Mouse (Mus musculus): ENCODE results near the gene B3galt5. TPM values are rescaled to one million over a fixed set of nuclear protein-coding genes. Genes with fewer than 3 reads are reported as not detected.

B3galt5 gene
- total RNA-seq, 2 experiments from 2014 or later: 0.46 to 1.3 TPM

DNA sequence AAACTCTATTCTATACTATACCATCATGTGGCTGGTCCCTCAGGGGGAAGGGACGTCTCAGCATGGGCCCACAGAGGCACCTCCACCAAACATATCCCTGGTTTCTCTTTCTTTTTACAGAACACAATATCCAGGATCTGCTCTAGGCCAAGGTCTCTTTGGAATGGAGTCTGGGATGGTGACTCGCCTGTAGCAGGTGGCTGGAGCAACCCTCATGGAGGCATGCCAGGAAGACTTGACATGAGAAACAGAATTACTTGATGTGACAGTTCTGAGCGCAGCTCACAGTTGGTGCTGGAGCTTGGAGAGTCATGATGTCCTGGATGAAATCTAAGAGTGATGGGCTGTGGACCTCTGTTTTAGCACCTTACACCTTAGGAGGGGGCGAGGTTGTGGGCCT lies 104.0 kb downstream of the B3galt5 start:
- no peak for ATAC-seq (replicated peaks; ENCODE audit: poor library complexity)

DNA sequence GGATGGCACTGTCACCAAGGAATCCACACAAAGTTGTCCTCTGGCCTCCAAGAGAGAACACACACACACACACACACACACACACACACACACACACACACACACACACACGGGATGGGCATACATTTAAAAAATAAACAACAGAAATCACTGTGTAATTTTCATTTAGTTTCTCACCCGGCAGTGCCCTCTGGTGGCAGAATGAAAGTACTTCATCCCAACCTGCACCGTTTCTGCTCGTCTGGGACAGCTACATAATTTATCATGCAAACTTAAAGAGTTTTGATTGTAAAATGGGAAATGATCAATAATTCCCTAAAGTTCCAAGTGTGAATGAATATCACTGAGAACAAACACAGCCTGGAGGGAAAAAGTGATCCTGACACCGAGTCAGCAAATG lies 105.7 kb downstream of the B3galt5 start:
- peak; percentile 69 for ATAC-seq (replicated peaks; ENCODE audit: poor library complexity)

DNA sequence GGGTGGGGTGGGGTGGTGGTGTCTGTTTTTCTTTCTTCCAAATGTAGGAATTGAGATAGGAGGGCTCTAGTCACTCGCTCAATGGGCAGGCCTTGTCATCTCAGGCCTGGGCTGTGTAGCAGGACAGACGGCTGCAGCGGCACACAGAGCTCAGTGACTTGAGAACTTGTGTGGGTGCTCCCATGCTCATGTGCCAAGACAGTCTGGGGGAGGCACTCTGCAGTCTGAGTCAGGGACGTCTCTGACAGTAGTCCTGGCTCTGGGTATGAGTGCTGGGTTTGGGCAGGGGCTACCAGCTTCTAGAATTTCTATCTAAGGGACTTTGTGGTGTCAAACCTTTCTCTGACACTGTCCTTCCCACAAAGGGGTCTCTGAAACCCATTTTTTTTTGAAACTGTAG lies 106.3 kb downstream of the B3galt5 start:
- no peak for ATAC-seq (replicated peaks; ENCODE audit: poor library complexity)

DNA sequence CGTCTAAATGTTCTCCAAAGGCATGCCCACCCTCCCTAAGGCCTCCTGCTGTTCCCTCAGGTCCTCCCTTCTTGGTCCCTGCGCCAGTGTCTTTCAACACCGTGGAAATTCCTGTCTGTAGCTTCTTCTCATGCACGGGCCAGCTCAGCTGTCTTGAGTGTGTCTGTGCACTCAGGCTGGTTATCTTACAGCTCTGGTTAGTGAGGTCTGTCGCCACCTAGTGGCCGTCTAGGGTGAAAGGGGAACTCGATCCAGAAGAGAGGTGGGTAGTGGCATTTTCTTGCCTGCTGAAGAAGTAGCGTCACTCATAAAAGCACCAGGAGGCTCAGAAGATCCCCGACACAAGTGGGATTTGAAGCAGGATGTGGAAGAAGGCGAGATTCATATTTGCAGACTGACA lies 109.5 kb downstream of the B3galt5 start:
- ATAC-seq (replicated peaks; ENCODE audit: poor library complexity): peak; percentile 97

DNA sequence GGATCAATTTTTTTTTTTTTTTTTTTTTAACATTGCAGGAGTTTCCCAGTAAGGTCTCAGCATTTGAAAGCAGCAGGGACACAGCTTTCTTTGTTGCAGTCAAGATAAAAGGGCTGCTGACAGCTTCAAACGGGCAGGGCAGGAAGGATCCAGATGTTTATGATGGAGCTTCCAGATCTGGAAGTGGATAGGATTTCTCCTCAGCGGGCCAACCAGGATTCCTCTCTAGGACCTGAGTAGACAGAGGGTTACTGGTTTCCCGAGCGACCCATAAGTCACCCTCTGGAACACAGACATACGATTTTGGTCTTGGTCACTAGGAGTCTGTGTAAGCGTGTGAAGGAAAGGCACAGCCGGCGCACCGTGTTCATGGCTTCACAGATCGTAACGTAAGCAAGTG lies 112.5 kb downstream of the B3galt5 start:
- no peak for ATAC-seq (replicated peaks; ENCODE audit: poor library complexity)

DNA sequence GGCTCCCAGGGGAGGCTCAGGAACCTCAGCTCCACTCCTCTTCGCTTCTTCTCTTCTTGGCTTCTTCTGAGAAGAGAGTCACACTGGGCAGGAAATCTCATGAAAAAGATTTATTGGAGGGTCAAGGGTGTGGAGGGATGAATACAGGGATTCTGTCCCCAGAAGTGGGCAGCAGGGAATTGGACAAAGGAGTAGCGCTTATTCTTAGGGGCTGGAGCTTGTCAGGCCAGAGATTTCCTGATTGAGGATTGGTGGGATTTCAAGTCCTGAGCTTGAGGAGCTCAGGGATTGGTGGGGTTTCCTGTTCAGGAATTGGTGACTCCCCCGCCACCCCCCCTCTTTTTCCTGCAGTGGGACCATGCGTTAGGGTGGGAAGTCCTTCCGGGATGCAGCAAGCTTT lies 113.2 kb downstream of the B3galt5 start:
- ATAC-seq (replicated peaks; ENCODE audit: poor library complexity): no peak

DNA sequence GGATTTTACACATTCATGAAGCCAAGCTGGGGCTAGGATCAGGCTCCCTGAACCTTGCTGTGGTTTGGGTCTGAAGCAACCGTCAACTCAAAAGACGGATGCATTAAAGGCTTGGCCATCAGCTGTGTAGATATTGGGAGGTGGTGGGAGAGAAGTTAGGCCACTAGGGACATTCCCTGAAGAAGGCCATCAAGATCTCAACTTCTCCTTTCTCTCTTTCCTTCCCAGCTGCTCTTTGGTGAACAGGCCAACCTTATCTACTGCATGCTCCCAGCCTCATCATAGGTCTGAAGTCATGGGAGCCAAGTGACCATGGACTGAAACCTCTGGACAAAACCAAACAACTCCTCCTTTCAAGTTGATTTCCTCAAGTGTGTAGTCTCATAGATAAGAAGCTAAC lies 115.9 kb downstream of the B3galt5 start:
- ATAC-seq (replicated peaks; ENCODE audit: poor library complexity): peak; percentile 44

DNA sequence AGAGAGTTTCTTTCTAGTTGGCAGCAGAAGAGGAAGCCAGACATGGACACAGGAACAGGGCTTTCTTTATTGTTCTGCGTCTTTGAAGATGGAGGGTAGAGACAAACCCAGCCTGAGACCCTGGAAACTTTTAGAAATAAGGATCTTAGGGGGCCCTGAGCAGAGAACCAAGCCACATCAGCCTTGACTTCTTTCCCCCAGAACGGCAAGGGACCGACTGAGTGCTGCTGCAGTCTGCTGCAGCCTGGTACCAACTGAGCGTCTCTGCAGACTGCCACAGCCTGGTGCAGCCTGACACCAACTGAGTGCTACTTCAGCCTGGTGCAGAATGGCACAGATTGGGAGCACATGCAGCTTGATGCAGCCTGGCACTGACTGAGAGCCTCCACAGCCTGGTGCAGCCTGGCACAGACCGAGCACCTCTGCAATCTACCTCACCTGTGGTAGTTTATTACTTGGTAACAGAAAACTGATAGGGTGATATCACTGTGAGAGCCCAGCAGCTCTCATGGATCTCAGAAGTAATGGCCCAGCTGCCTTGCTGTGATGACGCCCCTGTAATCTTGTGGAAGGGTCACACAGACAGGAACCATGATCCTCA lies 117.8 kb downstream of the B3galt5 start:
- ATAC-seq (replicated peaks; ENCODE audit: poor library complexity): no peak

DNA sequence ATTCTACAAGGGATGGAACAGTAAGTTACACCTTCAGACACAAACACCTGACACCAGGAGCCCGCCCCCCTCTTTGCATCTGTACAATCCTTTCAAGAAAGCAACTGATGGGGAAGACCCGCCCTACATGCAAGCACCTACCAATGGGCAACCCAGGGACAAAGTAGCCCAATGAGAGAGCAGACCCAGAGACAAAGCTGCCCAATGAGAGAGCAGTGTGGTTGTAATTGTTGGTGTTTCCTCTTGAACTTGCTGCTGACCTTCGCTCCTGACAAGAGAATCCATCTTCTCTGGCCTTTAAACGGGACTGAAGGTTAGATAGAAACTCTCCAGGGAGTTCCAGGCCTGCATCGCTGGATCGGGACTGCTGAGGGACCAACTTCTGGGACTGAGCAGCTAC lies 118.4 kb downstream of the B3galt5 start:
- peak; percentile 49 for ATAC-seq (replicated peaks; ENCODE audit: poor library complexity)

DNA sequence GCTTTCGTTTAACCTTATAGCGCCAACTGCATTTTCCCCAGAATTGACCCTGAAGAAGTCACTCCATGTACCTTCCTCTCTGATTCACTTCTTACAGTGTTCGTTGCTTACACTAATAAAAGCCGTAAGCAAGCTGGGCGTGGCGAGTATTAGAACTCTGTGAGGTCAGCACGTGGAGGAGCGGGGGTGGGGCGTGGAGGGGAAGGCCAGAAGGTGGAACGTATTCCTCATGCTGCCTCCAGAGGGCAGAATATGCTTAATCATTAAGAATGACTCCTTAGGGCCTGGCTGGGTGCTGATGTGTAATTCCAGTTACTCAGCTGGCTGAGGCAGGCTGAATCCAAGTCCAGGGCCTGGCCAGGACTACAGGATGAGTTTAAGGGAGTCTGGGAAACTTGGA lies 122.3 kb downstream of the B3galt5 start:
- peak; percentile 99 for ATAC-seq (replicated peaks; ENCODE audit: poor library complexity)

DNA sequence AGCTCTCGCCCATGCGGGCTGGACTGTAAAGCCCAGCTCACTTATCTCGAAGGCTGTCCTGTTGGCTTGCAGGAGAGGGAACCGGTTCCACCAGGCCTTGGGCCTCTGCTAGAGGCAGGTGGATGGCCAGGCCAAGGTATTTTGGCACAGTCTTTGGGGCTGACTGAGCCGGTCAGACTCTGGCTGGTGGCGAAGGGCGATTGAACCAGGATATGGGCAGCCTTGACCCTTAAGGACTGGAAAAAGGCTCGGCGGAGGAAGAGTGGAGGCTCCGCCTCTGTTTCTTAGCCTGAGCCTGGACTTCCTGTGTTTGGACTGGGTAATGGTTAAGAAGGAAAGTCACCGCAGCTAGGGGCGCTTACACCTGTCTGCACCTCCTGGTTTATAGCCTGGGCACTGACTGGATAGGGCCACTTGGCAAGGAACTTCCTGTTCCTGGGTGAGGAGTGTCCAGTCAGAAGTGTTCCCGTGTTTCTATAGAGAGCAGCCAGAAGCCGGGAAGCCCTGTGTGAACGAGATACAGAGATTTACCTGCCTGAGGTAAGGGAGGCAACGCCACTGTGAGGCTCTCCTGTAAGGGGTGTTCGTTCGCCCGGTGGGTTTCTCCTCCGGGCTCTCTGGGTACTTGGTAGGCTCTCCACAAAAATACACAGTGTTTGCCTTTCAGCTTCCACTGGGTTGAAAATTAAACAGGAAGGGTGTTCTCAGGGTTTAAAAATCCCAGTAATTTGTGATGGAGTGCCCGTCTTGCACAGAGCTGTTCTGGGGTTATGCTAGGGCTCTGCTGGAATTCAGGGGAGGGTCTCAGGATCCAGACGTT lies 125.9 kb downstream of the B3galt5 start:
- no peak for ATAC-seq (replicated peaks; ENCODE audit: poor library complexity)

DNA sequence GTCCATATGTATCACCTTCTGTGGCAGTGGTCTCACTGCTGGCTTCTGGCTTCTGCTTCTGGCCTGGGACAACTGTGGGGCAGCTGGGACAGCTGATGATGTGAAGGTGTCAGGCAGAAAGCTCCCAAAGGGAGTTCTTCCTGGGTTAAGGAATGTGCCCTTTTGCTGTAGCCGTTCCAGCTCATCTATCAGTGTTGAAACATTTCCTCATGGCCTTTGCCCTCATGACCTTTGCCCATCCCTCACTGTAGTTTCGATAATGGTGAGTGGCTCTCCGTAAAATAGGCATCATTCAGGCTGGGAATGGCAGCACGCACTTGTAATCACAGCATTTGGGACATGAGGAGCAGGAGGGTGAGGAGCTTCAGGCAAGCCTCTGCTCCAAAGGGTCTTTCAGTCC lies 127.3 kb downstream of the B3galt5 start:
- no peak for ATAC-seq (replicated peaks; ENCODE audit: poor library complexity)

DNA sequence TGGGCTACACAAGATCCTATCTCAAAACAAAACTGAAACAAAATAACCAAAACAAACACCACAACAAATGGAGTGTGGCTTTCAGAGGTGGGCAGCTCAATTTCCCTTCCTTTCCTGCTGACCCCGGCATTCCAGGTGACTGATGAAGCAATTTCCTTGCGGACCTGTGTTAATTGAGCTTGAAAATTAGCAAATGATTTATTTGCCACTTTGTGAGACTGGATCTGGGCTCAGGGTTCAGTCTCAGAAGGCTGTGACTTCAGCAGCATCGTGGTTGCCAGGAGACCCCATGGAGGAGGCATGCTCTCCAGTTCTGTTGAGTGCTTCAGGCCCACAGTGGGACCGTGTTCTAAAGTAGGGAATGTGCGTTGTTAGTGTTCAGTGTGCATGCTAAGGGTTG lies 127.7 kb downstream of the B3galt5 start:
- no peak for ATAC-seq (replicated peaks; ENCODE audit: poor library complexity)

DNA sequence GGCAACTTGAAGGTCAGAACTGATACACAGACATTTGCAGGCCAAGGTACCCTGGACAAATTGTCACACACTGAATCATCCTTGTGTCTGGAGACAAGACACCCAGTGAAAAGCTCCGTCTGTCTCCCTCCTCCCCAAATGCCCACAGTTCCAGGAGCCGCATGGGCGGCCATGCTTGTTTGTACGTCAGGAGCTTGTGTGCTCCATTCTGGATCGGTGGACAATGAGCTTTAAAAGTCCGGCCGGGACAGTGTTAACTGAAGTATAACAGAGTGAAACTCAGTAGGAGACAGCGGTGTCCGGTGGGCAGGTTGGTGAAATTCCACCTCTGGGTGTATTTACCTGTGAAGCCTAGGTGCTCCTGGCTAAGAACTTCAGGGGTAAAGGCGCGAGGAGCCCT lies 129.3 kb downstream of the B3galt5 start:
- ATAC-seq (replicated peaks; ENCODE audit: poor library complexity): no peak

Other genes starting within 250 kb of the B3galt5 start
- 66.7 and 70.7 TPM in 2 replicates for gene Psmg1, start 244.8 kb upstream of the B3galt5 start, total RNA-seq (2015)
- gene Psmg1, start 244.8 kb upstream of the B3galt5 start, total RNA-seq (2017): 83.0 and 104 TPM in 2 replicates
- gene Brwd1, start 153.3 kb upstream of the B3galt5 start, total RNA-seq (2015): 34.2 and 45.1 TPM in 2 replicates
- gene Brwd1, start 153.3 kb upstream of the B3galt5 start, total RNA-seq (2017): 33.5 and 75.6 TPM in 2 replicates
- gene Hmgn1, start 108.1 kb upstream of the B3galt5 start, total RNA-seq (2015): 123 and 124 TPM in 2 replicates
- gene Hmgn1, start 108.1 kb upstream of the B3galt5 start, total RNA-seq (2017): 120 and 271 TPM in 2 replicates
- 10.5 and 13.3 TPM in 2 replicates for gene Wrb, start 90.4 kb upstream of the B3galt5 start, total RNA-seq (2015)
- 16.2 and 20.1 TPM in 2 replicates for gene Wrb, start 90.4 kb upstream of the B3galt5 start, total RNA-seq (2017)
- gene Lca5l, start 43.5 kb upstream of the B3galt5 start, total RNA-seq (2015): not detected in 2 replicates
- gene Lca5l, start 43.5 kb upstream of the B3galt5 start, total RNA-seq (2017): 0.42 TPM in 1 of 2 replicates, not detected in the other
- 0.78 TPM in 1 of 2 replicates, not detected in the other for gene Sh3bgr, start 35.4 kb upstream of the B3galt5 start, total RNA-seq (2015)
- not detected in 2 replicates for gene Sh3bgr, start 35.4 kb upstream of the B3galt5 start, total RNA-seq (2017)
- gene Itgb2l, start 207.8 kb downstream of the B3galt5 start, total RNA-seq (2015): 4.5 and 6.3 TPM in 2 replicates
- gene Itgb2l, start 207.8 kb downstream of the B3galt5 start, total RNA-seq (2017): 8.2 and 9.5 TPM in 2 replicates
- not detected in 2 replicates for gene Pcp4, start 231.8 kb downstream of the B3galt5 start, total RNA-seq (2015)
- gene Pcp4, start 231.8 kb downstream of the B3galt5 start, total RNA-seq (2017): not detected in 2 replicates